Mouse (Mus musculus) left cerebral cortex, adult 8-10 months (tissue): Measurements from ENCODE around the gene 4933411K16Rik. TPM values are rescaled to one million over a fixed set of nuclear protein-coding genes. Genes with fewer than 3 reads are reported as not detected.
"Not testable (repeated sequence)": the region's sequence is repeated elsewhere in the genome, so short reads cannot be mapped to it uniquely, and the experiment has no call there.

Experiments used
- DNase-seq, 2 experiments: peaks; one replicate each; pipeline ENCODE4 v3.0.0; 2022; ENCODE audit warnings: low spot score in 2 of 2
- total RNA-seq, 4 experiments: library from RNA; stranded (reverse); gene quantifications; 2 replicates each; pipeline ENCODE4 v1.2.4; 2022

Gene 4933411K16Rik
- total RNA-seq, 4 experiments from 2014 or later = 0.36 to 1.2 (median 0.84) TPM

DNA sequence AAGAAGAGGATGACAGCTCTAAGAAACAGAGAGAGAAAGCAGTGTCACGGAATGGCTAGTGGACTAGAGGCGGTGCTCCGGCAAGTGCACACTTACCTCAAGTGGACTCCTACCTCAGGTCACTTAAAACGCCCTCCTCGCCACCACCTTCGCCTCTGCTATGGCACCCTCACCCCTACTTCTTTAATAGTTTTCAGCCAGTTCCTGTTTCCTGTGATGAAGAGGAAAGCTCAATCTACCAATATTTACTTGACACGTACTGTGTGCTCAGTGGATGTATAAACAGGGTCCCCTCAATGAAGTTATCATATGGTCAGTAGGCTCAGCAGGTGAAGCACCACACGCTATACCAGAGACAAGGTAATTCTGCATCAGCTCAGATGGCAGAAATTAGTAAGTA, 26.5 kb downstream of the 4933411K16Rik start:
- no peak for DNase-seq

DNA sequence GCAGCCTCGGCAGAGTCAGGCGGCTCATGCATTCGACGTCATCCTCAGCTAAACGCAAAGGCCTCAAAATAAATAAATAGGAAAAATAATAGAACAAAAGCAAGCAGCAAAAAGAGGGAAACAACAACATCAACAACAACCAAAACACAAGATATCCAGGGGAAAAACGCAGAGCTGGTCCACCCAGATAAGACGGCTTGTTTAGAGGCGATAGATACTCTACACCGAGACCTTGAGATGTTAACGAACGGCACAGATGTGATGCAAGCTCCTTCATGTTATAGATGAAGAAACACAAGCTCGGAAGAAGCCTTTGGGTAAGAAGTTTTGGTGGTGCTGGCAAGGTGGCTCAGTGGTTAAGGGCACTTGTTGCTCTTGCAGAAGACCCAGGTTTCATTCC, 27.0 kb downstream of the 4933411K16Rik start:
- DNase-seq = no peak

DNA sequence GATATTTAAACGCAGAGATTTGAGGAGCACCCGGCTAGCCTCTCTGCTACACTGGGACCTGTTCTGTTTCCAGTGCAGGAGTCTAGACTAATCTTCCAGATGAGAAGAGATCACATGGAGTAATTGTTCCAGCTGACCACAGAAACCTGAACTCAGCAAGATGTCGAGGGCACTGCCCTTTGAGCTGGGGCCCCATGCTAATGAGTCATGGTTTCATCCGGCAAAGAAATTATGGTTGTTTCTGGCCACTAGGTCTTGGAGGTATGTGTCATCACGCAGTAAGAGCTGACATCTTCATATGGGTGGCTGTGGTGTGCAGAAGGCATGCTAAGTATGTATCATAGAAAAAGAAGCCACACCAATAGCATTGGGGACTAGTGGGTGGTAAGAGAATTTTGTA, 27.9 kb downstream of the 4933411K16Rik start:
- DNase-seq = no peak

GRCm38 (mm10) chr19:42080469-42080868, 28.4 kb downstream of the 4933411K16Rik start:
- DNase-seq = no peak

DNA sequence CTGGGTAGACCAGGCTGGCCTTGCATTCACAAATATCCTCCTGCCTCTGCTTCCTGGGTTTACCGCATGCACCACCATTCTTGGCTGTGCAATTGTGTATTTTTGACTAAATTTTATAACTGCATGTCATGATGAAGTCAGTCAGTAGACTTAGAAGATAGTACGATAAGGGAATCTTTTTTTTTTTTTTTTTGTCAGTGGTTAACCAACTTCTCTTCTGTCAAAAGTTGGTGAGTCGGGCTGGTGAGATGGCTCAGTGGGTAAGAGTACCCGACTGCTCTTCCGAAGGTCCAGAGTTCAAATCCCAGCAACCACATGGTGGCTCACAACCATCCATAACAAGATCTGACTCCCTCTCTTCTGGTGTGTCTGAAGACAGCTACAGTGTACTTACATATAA, 29.6 kb downstream of the 4933411K16Rik start:
- not testable (repeated sequence) for DNase-seq

DNA sequence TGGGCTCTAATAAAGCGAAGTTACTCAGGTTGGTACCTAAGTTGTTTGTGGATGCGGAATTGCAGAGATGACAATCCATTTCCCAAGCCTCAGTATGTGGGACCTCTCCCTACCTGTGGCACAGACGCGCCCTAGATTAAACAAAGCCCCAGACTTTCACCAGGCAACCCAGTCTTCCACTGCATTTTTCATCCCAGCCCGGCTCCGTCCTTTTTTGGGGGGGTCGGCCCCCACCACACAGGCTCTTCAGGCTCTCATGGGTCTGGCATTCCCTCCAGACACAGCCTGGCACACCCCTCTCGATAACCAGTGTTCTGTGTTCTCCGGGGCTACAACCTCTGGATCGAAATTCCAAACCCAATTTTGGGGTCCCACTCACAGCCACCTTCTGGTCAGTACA, 33.6 kb downstream of the 4933411K16Rik start:
- no peak for DNase-seq

GRCm38 (mm10) chr19:42086166-42086565, 34.1 kb downstream of the 4933411K16Rik start, which contains the start of gene Morn4:
Morn4 (minus strand) TSS chr19:42086357.
- DNase-seq = peak; percentile 87 to 91

DNA sequence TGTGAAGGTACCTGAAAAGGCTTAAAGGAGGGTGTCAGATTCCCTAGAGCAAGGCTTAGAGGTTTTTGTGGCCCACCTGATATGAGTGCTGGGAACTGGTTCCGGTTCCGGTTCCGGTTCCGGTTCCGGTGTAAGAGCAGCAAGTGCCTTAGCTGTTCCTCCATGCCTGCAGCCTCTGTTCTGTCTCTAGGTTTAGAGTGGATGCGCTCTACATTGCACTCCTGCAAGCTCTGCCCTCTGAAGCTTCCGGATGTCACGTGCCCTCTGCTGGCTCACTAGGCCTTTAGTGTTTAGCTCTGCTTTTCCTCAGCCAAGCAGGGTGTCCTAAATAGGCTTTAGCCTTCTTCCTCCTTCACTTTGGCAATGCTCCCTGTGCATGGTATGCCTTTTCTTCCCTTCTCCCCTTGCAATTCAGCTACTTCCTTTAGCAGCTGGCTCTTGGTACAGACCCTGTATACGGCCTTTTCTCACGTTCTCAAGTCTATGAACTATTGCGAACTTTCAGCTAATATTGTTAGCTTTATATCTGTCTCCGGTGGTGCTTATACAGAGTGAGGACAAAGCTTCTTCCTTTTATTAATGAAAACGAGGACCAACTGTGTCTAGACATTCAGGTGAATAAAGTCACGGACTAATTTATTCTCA, 37.2 kb downstream of the 4933411K16Rik start:
- DNase-seq = peak; percentile 22 to 60

GRCm38 (mm10) chr19:42089748-42090595, 37.9 kb downstream of the 4933411K16Rik start, which contains the start of gene Pi4k2a:
Pi4k2a (plus strand) TSS chr19:42090470.
- peak; percentile 95 to 100 for DNase-seq

DNA sequence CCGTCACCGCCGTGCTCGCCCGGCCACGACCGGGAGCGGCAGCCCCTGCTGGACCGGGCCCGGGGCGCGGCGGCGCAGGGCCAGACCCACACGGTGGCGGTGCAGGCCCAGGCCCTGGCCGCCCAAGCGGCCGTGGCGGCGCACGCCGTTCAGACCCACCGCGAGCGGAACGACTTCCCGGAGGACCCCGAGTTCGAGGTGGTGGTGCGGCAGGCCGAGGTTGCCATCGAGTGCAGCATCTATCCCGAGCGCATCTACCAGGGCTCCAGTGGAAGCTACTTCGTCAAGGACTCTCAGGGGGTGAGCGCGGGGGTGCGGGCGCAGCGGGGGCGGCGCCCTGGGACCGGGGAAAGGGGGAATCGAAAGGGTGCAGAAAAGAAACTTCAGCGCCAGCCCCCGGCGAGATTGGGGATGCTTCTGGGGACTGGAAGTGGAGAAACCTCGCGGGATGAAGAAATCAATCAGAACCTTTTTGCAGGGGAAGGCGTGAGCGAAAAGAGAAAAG, 38.6 kb downstream of the 4933411K16Rik start:
- DNase-seq = peak in 1 of 2 experiments; percentile 28

GRCm38 (mm10) chr19:42099406-42099805, 47.4 kb downstream of the 4933411K16Rik start:
- no peak for DNase-seq

Other genes with a start within 250 kb of the 4933411K16Rik start
- gene Frat1, start 222.3 kb upstream of the 4933411K16Rik start, total RNA-seq = 10 to 100 TPM; 18.5 to 22.1 (median 20.7) TPM
- gene Frat2, start 204.1 kb upstream of the 4933411K16Rik start, total RNA-seq = 1 to 10 TPM; 5.9 to 8.2 (median 6.5) TPM
- gene Rrp12, start 156.1 kb upstream of the 4933411K16Rik start, total RNA-seq = 10 to 100 TPM; 30.1 to 33.4 (median 30.9) TPM
- 100 to 1,000 TPM; 554 to 587 (median 579) TPM for gene Pgam1, start 140.3 kb upstream of the 4933411K16Rik start, total RNA-seq
- gene Exosc1, start 118.8 kb upstream of the 4933411K16Rik start, total RNA-seq = 10 to 100 TPM; 26.0 to 31.7 (median 29.0) TPM
- 10 to 100 TPM; 38.1 to 43.7 (median 42.7) TPM for gene Zdhhc16, start 118.8 kb upstream of the 4933411K16Rik start, total RNA-seq
- 10 to 100 TPM; 29.3 to 43.8 (median 34.7) TPM for gene Mms19, start 71.1 kb upstream of the 4933411K16Rik start, total RNA-seq
- 10 to 100 TPM; 12.0 to 13.2 (median 12.5) TPM for gene Ubtd1, start 70.5 kb upstream of the 4933411K16Rik start, total RNA-seq
- gene Ankrd2, start 16.2 kb upstream of the 4933411K16Rik start, total RNA-seq = under 1 TPM in 2 of 4 experiments, not detected in 2; 0.62 to 0.81 TPM
- 1 to 10 TPM; 4.8 to 6.0 (median 5.2) TPM for gene Hoga1, start 6.6 kb upstream of the 4933411K16Rik start, total RNA-seq
- gene Morn4, start 34.1 kb downstream of the 4933411K16Rik start, total RNA-seq = 10 to 100 TPM; 64.8 to 72.4 (median 68.3) TPM
- gene Pi4k2a, start 38.2 kb downstream of the 4933411K16Rik start, total RNA-seq = 10 to 100 TPM; 64.0 to 69.1 (median 66.9) TPM
- 10 to 100 TPM; 28.3 to 30.5 (median 29.8) TPM for gene Avpi1, start 76.8 kb downstream of the 4933411K16Rik start, total RNA-seq
- gene Marveld1, start 95.2 kb downstream of the 4933411K16Rik start, total RNA-seq = 10 to 100 TPM in 1 of 4 experiments, 1 to 10 TPM in 3; 8.7 to 10.2 (median 9.0) TPM
- gene Zfyve27, start 111.7 kb downstream of the 4933411K16Rik start, total RNA-seq = 100 to 1,000 TPM in 1 of 4 experiments, 10 to 100 TPM in 3; 78.2 to 101 (median 83.5) TPM
- 1 to 10 TPM; 1.9 to 4.1 (median 2.6) TPM for gene Sfrp5, start 150.0 kb downstream of the 4933411K16Rik start, total RNA-seq
- gene Golga7b, start 195.3 kb downstream of the 4933411K16Rik start, total RNA-seq = 100 to 1,000 TPM in 2 of 4 experiments, 10 to 100 TPM in 2; 89.8 to 107 (median 99.9) TPM